16 mouse cellular contexts compared by ENCODE assay signal in the genomic region with DNA sequence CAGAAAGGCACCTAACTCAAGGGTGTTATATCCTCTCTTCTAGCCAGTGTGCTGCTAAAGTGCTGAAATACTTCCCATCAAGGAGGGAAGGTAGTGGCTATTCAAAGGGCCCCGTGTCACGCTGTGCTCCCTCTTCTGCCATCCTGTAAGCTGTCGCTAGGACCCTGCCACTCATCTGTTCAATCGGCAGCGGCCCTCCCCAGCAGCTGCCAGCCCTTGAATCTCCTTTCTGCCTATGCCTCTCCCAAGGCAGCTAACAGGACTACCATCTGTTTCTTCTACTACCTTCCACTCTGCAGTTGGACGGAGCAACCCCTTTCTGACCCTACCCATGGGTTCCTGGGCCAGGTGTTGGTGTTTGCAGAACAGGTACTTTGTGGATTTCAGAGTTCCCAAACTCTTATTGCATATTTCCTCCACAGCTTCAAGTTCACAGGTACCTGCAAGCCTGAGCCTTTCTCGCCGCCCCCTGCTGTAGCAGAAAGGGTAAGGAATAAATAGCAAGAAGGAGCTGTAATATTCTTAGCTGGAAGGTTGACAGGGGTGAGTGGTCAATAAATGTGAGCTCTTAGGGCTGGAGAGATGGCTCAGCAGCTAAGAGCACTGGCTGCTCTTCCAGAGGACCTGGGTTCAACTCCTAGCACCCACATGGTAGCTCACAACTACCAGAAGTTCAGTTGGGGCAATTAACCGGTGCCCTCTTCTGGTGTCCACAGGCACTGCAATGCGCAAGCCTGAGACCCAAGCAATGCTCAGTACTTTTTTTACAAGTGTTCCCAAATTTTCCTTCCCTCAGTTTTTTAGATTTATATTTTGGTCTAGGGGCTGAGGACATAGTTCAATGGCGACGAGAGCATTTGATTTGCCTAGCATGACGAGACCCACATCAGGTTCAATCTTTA. TPM values are rescaled to one million over a fixed set of nuclear protein-coding genes. Genes with fewer than 3 reads are reported as not detected.
DNase-seq lines count a peak whose midpoint lies in the region; ATAC-seq and TF ChIP-seq lines count a peak whose summit lies in the region.
"Had no signal": no experiment of that assay in that cellular context is flagged by ENCODE, and none has a peak within 500 bp of the region (broad histone marks: within the 10 kb centered on the region; RNA-seq: fewer than 3 reads in every experiment).

No protein-coding gene starts in this region.

- H3K27ac ChIP-seq in intestine, postnatal 0 days (ENCODE audit: low read depth, low read length), result no peak overlapping the region
- H3K27ac ChIP-seq in intestine, embryonic 15.5 days, result no peak overlapping the region
- H3K27ac ChIP-seq in midbrain, postnatal 0 days (ENCODE audit: low read depth, low read length), result no peak overlapping the region
- no peak overlapping the region for H3K27ac ChIP-seq in midbrain, embryonic 15.5 days
- H3K27ac ChIP-seq: embryonic facial prominence, embryonic 10.5 days; heart, embryonic 15.5 days; hindbrain, embryonic 15.5 days had no signal

- H3K9ac ChIP-seq in intestine, postnatal 0 days (ENCODE audit: low read depth, low read length), result no peak overlapping the region
- H3K9ac ChIP-seq in intestine, embryonic 15.5 days, result no peak overlapping the region
- H3K9ac ChIP-seq in midbrain, postnatal 0 days (replicated peaks; ENCODE audit: low read length, poor library complexity, severe bottlenecking), result no peak overlapping the region
- H3K9ac ChIP-seq in midbrain, embryonic 15.5 days, result no peak overlapping the region
- H3K9ac ChIP-seq: heart, embryonic 15.5 days; hindbrain, embryonic 15.5 days had no signal

- H3K36me3 ChIP-seq in intestine, postnatal 0 days (ENCODE audit: control insufficient read depth, insufficient read depth), result peaks cover 10% of the 10 kb centered on the region; the same call in 1 of the 2 replicates
- H3K36me3 ChIP-seq in intestine, embryonic 15.5 days, result no peaks in the 10 kb centered on the region
- H3K36me3 ChIP-seq in midbrain, postnatal 0 days (ENCODE audit: insufficient read depth, low read length), result 0 out of 2 replicates have a peak, but pooled peaks cover 3% of the 10 kb centered on the region
- H3K36me3 ChIP-seq in midbrain, embryonic 15.5 days (replicated peaks), result peaks cover 6% of the 10 kb centered on the region; the same call in 1 of the 2 replicates
- H3K36me3 ChIP-seq: heart, embryonic 15.5 days had no signal

- no peaks in the 10 kb centered on the region for H3K27me3 ChIP-seq in intestine, postnatal 0 days (replicated peaks; ENCODE audit: control insufficient read depth, insufficient read depth, low read length)
- no peaks in the 10 kb centered on the region for H3K27me3 ChIP-seq in intestine, embryonic 15.5 days (replicated peaks)
- no peaks in the 10 kb centered on the region for H3K27me3 ChIP-seq in midbrain, postnatal 0 days (ENCODE audit: insufficient read depth, low read length)
- no peaks in the 10 kb centered on the region for H3K27me3 ChIP-seq in midbrain, embryonic 15.5 days (replicated peaks)
- H3K27me3 ChIP-seq: heart, embryonic 15.5 days; hindbrain, embryonic 15.5 days had no signal

- H3K9me3 ChIP-seq in intestine, postnatal 0 days (ENCODE audit: control insufficient read depth), result no peaks in the 10 kb centered on the region
- no peaks in the 10 kb centered on the region for H3K9me3 ChIP-seq in intestine, embryonic 15.5 days
- H3K9me3 ChIP-seq in midbrain, postnatal 0 days (ENCODE audit: low read length), result no peaks in the 10 kb centered on the region
- H3K9me3 ChIP-seq in midbrain, embryonic 15.5 days, result no peaks in the 10 kb centered on the region
- H3K9me3 ChIP-seq: embryonic facial prominence, embryonic 10.5 days; heart, embryonic 15.5 days; hindbrain, embryonic 15.5 days had no signal

- H3K4me3 ChIP-seq in intestine, postnatal 0 days (ENCODE audit: low read depth, low read length), result no peak overlapping the region
- no peak overlapping the region for H3K4me3 ChIP-seq in intestine, embryonic 15.5 days (replicated peaks)
- no peak overlapping the region for H3K4me3 ChIP-seq in midbrain, postnatal 0 days (ENCODE audit: low read depth, low read length)
- no peak overlapping the region for H3K4me3 ChIP-seq in midbrain, embryonic 15.5 days
- H3K4me3 ChIP-seq: embryonic facial prominence, embryonic 10.5 days; heart, embryonic 15.5 days; hindbrain, embryonic 15.5 days had no signal

- peak; percentile 36 for TF ChIP-seq CTCF in intestine, postnatal 0 days (IDR thresholded peaks at IDR 0.05; ENCODE audit: low read depth)
- TF ChIP-seq CTCF in midbrain, postnatal 0 days (IDR thresholded peaks at IDR 0.05), result peak; percentile 26; the same call in 1 of the 2 replicates

- WGBS in intestine, postnatal 0 days, result 91% methylated on average over 13 of the region's 13 CpGs
- WGBS in intestine, embryonic 15.5 days, result 86% methylated on average over 13 of the region's 13 CpGs
- 77% methylated on average over 13 of the region's 13 CpGs for WGBS in midbrain, postnatal 0 days
- WGBS in midbrain, embryonic 15.5 days, result 79% methylated on average over 13 of the region's 13 CpGs

- no peak for ATAC-seq in intestine, postnatal 0 days
- no peak for ATAC-seq in intestine, embryonic 15.5 days
- ATAC-seq in midbrain, postnatal 0 days (ENCODE audit: low FRiP score), result no peak
- ATAC-seq in midbrain, embryonic 15.5 days (replicated peaks), result no peak

- H3K4me1 ChIP-seq in intestine, postnatal 0 days (replicated peaks; ENCODE audit: control insufficient read depth, insufficient read depth, low read length), result 0 out of 2 replicates have a peak, but pooled peaks cover 4% of the 10 kb centered on the region
- peaks cover 17% of the 10 kb centered on the region for H3K4me1 ChIP-seq in intestine, embryonic 15.5 days (replicated peaks)
- H3K4me1 ChIP-seq in midbrain, postnatal 0 days (ENCODE audit: insufficient read depth, low read length), result peaks cover 18% of the 10 kb centered on the region; the same call in 1 of the 2 replicates
- peaks cover 25% of the 10 kb centered on the region for H3K4me1 ChIP-seq in midbrain, embryonic 15.5 days

- peak; percentile 50 for DNase-seq in midbrain, postnatal 0 days (ENCODE audit: low spot score)
- peak; percentile 58 to 61 for DNase-seq in cerebellum, postnatal 14 days
- no peak for DNase-seq in testis, postnatal 10 days (ENCODE audit: low spot score)
- DNase-seq in right cerebral cortex, postnatal 4 days, result no peak
- DNase-seq: thymus, adult 2 months had no signal

- no peak overlapping the region for H3K4me2 ChIP-seq in intestine, postnatal 0 days (replicated peaks; ENCODE audit: low read depth)
- H3K4me2 ChIP-seq in intestine, embryonic 15.5 days (replicated peaks), result no peak overlapping the region
- H3K4me2 ChIP-seq in midbrain, postnatal 0 days (ENCODE audit: low read depth, low read length, poor library complexity, severe bottlenecking), result no peak overlapping the region
- no peak overlapping the region for H3K4me2 ChIP-seq in midbrain, embryonic 15.5 days
- H3K4me2 ChIP-seq: heart, embryonic 15.5 days; hindbrain, embryonic 15.5 days had no signal

RNA-seq across cellular contexts. Expression of gene Shf, which starts 6.1 kb away (rescaled TPM):
- 1.8 and 2.0 TPM in 2 replicates for polyA plus RNA-seq in intestine, postnatal 0 days (2015; fragmentation: Nextera tagmentation; extraction: Ambion mirVana)
- polyA plus RNA-seq in intestine, embryonic 15.5 days (2015; fragmentation: Nextera tagmentation; extraction: Ambion mirVana), result 2.7 and 3.6 TPM in 2 replicates
- 95.6 and 138 TPM in 2 replicates for total RNA-seq in midbrain, postnatal 0 days (2014; rRNA removed)
- polyA plus RNA-seq in midbrain, postnatal 0 days (2015; fragmentation: Nextera tagmentation; extraction: Ambion mirVana), result 9.2 and 11.6 TPM in 2 replicates
- polyA plus RNA-seq in midbrain, embryonic 15.5 days (2015; fragmentation: Nextera tagmentation; extraction: Ambion mirVana), result 12.0 and 13.3 TPM in 2 replicates

RNA-seq across cellular contexts. Expression of gene Duox1, which starts 47.4 kb away (rescaled TPM):
- 0.07 TPM in 1 of 2 replicates, not detected in the other for polyA plus RNA-seq in intestine, postnatal 0 days (2015; fragmentation: Nextera tagmentation; extraction: Ambion mirVana)
- polyA plus RNA-seq in intestine, embryonic 15.5 days (2015; fragmentation: Nextera tagmentation; extraction: Ambion mirVana), result 0.03 and 0.08 TPM in 2 replicates
- 0.24 and 0.33 TPM in 2 replicates for total RNA-seq in midbrain, postnatal 0 days (2014; rRNA removed)
- 0.11 and 0.16 TPM in 2 replicates for polyA plus RNA-seq in midbrain, postnatal 0 days (2015; fragmentation: Nextera tagmentation; extraction: Ambion mirVana)
- polyA plus RNA-seq in midbrain, embryonic 15.5 days (2015; fragmentation: Nextera tagmentation; extraction: Ambion mirVana), result 0.08 and 0.13 TPM in 2 replicates
- total RNA-seq: megakaryocyte progenitor cell, adult 5-6 weeks; neutrophil, adult 5-6 weeks had no signal
- polyA plus RNA-seq: CD4-positive, CD25-positive, alpha-beta regulatory T cell, adult 4 months; liver, embryonic 16.5 days had no signal

RNA-seq across cellular contexts. Expression of gene Duoxa1, which starts 49.3 kb away (rescaled TPM):
- not detected in 2 replicates for polyA plus RNA-seq in intestine, postnatal 0 days (2015; fragmentation: Nextera tagmentation; extraction: Ambion mirVana)
- not detected in 2 replicates for polyA plus RNA-seq in intestine, embryonic 15.5 days (2015; fragmentation: Nextera tagmentation; extraction: Ambion mirVana)
- total RNA-seq in midbrain, postnatal 0 days (2014; rRNA removed), result not detected in 2 replicates
- polyA plus RNA-seq in midbrain, postnatal 0 days (2015; fragmentation: Nextera tagmentation; extraction: Ambion mirVana), result 0.41 and 0.44 TPM in 2 replicates
- 0.30 and 0.32 TPM in 2 replicates for polyA plus RNA-seq in midbrain, embryonic 15.5 days (2015; fragmentation: Nextera tagmentation; extraction: Ambion mirVana)
- total RNA-seq: left cerebral cortex, postnatal 25 days; megakaryocyte progenitor cell, adult 5-6 weeks; neutrophil, adult 5-6 weeks had no signal
- polyA plus RNA-seq: CD4-positive, CD25-positive, alpha-beta regulatory T cell, adult 4 months; heart, embryonic 15.5 days; liver, embryonic 16.5 days had no signal

Comparison
In these comparisons a context has a peak if more than half of its experiments do, and no peak if none do; other contexts are left out.
1. DNase-seq: peak in midbrain, postnatal 0 days (single experiment) and cerebellum, postnatal 14 days (2 of 2); none in testis, postnatal 10 days (single experiment) and right cerebral cortex, postnatal 4 days (single experiment).